Mouse (Mus musculus) yolk sac, embryonic 10.5 days (tissue): ENCODE data around the gene Gm3488.
"Not testable (repeated sequence)": the region's sequence is repeated elsewhere in the genome, so short reads cannot be mapped to it uniquely, and the experiment has no call there.

Source experiments
- DNase-seq: peaks from one replicate; pipeline ENCODE4 v3.0.0-alpha.2; 2017; ENCODE audit warnings: low spot score

Gm3488 gene

GRCm38 (mm10) chr14:5501374-5501773, at the start of gene Gm3488:
TSS of gene Gm3488 (plus strand) at chr14:5501674.
- DNase-seq = not testable (repeated sequence)

DNA sequence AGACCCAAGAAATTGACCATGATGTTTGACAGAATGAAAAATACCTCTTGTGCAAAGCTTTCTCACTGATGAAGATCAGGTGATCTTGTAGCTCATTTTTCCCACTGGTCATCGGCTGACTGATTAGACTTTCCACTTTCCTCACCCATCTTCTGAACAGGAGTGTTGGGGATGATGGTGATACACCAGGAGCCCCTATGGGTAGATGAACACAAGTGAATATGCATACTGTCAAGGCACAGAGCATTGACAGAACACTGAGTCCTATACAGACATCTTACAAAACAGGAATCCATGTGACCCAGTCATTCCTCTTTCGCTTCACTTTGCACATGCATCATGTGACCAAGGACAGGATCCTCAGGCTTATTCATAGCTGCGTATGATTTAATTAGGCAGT, 46.1 kb upstream of the Gm3488 start, which contains the start of gene Gm3194:
TSS of gene Gm3194 (minus strand) at position 101 of the 400 bp plus-strand sequence.
- not testable (repeated sequence) for DNase-seq

- not testable (repeated sequence) for DNase-seq
These were observed 41.0 kb upstream of the Gm3488 start for GRCm38 (mm10) chr14:5460469-5460868.

GRCm38 (mm10) chr14:5477730-5478129, 23.7 kb upstream of the Gm3488 start, which contains the start of gene Gm8246:
TSS of gene Gm8246 (minus strand) at chr14:5477830.
- not testable (repeated sequence) for DNase-seq

DNA sequence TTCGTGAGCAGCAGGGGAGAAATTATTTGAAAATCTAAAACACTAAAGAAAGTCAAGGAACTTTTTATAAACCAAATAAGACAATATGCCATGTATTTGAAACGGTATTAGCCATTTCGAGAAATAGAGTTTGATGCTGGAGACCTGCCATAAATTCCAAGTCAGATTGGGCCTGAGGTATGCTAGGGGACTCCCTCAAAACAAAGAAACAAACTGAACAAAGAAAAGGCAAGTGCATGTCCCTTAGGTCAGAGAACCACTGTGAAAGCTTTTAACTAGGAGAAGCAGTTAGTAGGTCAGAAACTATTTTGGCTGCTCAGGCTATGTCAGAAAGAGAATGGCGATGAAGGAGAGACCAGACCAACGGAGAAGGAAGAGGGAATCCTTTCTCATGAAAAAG, 17.6 kb upstream of the Gm3488 start, which contains the start of gene Gm3187:
TSS of gene Gm3187 (plus strand) at position 301 of the 400 bp plus-strand sequence.
- DNase-seq = not testable (repeated sequence)

- DNase-seq = not testable (repeated sequence)
These were observed 36.7 kb downstream of the Gm3488 start, which contains the start of gene Gm3532 for GRCm38 (mm10) chr14:5538196-5538595. TSS of gene Gm3532 (plus strand) at chr14:5538496.
